Mouse (Mus musculus) kidney, embryonic 15.5 days (tissue): ENCODE data around the gene Usp36. TPM values are rescaled to one million over a fixed set of nuclear protein-coding genes. Genes with fewer than 3 reads are reported as not detected.

Experiments used
- ATAC-seq: fragments of 200-750 bp; cut with Nextera tagmentation; replicated peaks from 2 replicates; pipeline ENCODE4 v1.8.0; 2017; ENCODE audit warnings: moderate TSS enrichment; ENCODE audit not compliant: low FRiP score
- H3K27ac ChIP-seq: fragments of 300-500 bp; sonication (generic); 2 replicates; pipeline ENCODE4 v1.5.1; 2015; ENCODE audit warnings: mild to moderate bottlenecking, inconsistent platforms
- H3K27me3 ChIP-seq: fragments of 300-500 bp; sonication (generic); 2 replicates; pipeline ENCODE4 v1.6.1; 2015; ENCODE audit warnings: inconsistent platforms
- H3K36me3 ChIP-seq: fragments of 300-500 bp; sonication (generic); 2 replicates; pipeline ENCODE4 v1.6.1; 2015; ENCODE audit warnings: inconsistent platforms
- H3K4me1 ChIP-seq: fragments of 300-500 bp; sonication (generic); 2 replicates; pipeline ENCODE4 v1.6.1; 2015; ENCODE audit warnings: inconsistent platforms
- H3K4me2 ChIP-seq: fragments of 300-500 bp; sonication (generic); 2 replicates; pipeline ENCODE4 v1.6.1; 2015; ENCODE audit warnings: moderate library complexity, mild to moderate bottlenecking, inconsistent platforms
- H3K4me3 ChIP-seq: fragments of 300-500 bp; sonication (generic); replicated peaks from 2 replicates; pipeline ENCODE4 v1.5.1; 2015; ENCODE audit warnings: mild to moderate bottlenecking, inconsistent platforms
- H3K9ac ChIP-seq: fragments of 300-500 bp; sonication (generic); 2 replicates; pipeline ENCODE4 v1.6.1; 2015; ENCODE audit warnings: mild to moderate bottlenecking, inconsistent platforms
- H3K9me3 ChIP-seq: fragments of 300-500 bp; sonication (generic); replicated peaks from 2 replicates; pipeline ENCODE4 v1.6.1; 2016; ENCODE audit warnings: inconsistent platforms
- WGBS: fragments of 180-500 bp; shearing (Covaris S2); methylation state at CpG from one replicate; pipeline ENCODE4 v1.1.7; 2015; ENCODE audit warnings: mixed read lengths; 5-methylcytosine and 5-hydroxymethylcytosine counted together
- polyA plus RNA-seq: library from polyadenylated mRNA; unstranded; fragments of >200 nt; fragmentation: Nextera tagmentation; extraction: Ambion mirVana; gene quantifications from 2 replicates; pipeline ENCODE4 v1.2.1, GENCODE M21; 2015

The Usp36 gene
- polyA plus RNA-seq, 1 experiment from 2014 or later, result 24.2 TPM

DNA sequence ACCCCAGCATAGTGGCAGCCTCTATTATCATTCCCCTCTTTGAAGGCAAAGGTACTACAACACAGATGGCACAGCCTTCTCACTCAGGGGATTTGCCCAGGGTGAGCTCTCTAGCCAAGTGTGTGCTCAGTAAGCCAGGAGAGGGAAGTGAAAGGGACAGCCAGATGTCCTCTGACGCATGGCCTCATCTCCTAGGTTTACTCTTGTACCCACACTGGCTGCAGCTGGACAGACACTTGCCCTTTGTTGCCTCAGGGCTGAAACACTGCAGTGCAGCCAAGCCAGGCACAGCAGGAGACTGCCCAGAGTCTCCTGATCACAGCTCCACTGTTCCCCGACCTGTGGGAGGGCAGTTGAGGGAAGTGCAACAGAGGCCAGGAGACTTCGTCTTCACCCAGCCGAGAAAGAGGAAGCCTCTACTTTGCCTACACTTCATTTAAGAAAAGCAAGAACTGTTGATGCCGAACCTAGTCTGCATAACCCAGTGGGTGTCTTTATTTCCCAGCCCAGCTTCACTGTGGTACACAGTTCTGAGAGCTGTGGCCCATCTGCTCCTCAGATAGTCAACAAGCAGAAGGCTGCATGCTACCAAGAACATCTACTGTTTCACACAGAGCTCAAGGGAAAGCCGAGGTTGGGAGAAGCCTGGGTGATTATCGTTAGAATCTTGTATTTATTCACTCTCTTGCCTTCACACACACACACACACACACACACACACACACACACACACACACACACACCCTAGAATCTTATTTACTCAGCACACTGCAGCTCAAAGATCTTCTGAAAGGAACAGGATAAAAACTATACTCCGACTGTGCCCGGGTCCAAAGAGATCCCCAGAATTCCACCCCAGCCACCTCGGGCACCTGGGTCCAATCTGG, 78.1 kb downstream of the Usp36 start:
- ATAC-seq, result peak; percentile 65; the same call in 1 of the 2 replicates

GRCm38 (mm10) chr11:118210962-118211361, 79.1 kb downstream of the Usp36 start:
- no peak for ATAC-seq
- no peaks in the 10 kb centered on the region for H3K9me3 ChIP-seq
- H3K4me2 ChIP-seq, result no peak overlapping the region
- H3K36me3 ChIP-seq, result no peaks in the 10 kb centered on the region
- H3K4me1 ChIP-seq, result peaks cover 59% of the 10 kb centered on the region
- no peak overlapping the region for H3K27ac ChIP-seq
- H3K9ac ChIP-seq, result no peak overlapping the region
- no peak overlapping the region for H3K4me3 ChIP-seq
- H3K27me3 ChIP-seq, result no peaks in the 10 kb centered on the region
- 81% methylated on average over 5 of the region's 5 CpGs for WGBS

More for the DNA sequence above, 78.1 kb downstream of the Usp36 start:
- peaks cover 64% of the 10 kb centered on the region for H3K4me1 ChIP-seq
- no peak overlapping the region for H3K4me3 ChIP-seq
- H3K36me3 ChIP-seq, result no peaks in the 10 kb centered on the region
- no peaks in the 10 kb centered on the region for H3K9me3 ChIP-seq
- 45% methylated on average over 10 of the region's 10 CpGs for WGBS
- no peaks in the 10 kb centered on the region for H3K27me3 ChIP-seq
- no peak overlapping the region for H3K9ac ChIP-seq
- H3K4me2 ChIP-seq, result no peak overlapping the region
- H3K27ac ChIP-seq, result peak overlapping the region; percentile 69

GRCm38 (mm10) chr11:118210116-118210515, 79.9 kb downstream of the Usp36 start:
- Histone ChIP-seq H3K4me1 (peaks cover 60% of the 10 kb centered on the region), H3K27ac (no peak overlapping the region), H3K4me3 (no peak overlapping the region), H3K4me2 (no peak overlapping the region), H3K36me3 (no peaks in the 10 kb centered on the region), H3K9ac (no peak overlapping the region), H3K9me3 (no peaks in the 10 kb centered on the region), H3K27me3 (no peaks in the 10 kb centered on the region)
- WGBS, result 88% methylated on average over 4 of the region's 4 CpGs
- ATAC-seq, result no peak

Other genes with a start within 250 kb of the Usp36 start
- gene Dnah17, start 159.6 kb downstream of the Usp36 start, polyA plus RNA-seq, result 0.17 and 0.22 TPM in 2 replicates
- gene Cyth1, start 41.7 kb downstream of the Usp36 start, polyA plus RNA-seq, result 16.4 and 16.5 TPM in 2 replicates
- gene Cep295nl, start 52.3 kb upstream of the Usp36 start, polyA plus RNA-seq, result 0.44 and 0.80 TPM in 2 replicates
- 84.4 and 87.7 TPM in 2 replicates for gene Timp2, start 65.5 kb upstream of the Usp36 start, polyA plus RNA-seq
- gene Lgals3bp, start 111.8 kb upstream of the Usp36 start, polyA plus RNA-seq, result 13.6 and 18.2 TPM in 2 replicates
- 26.7 and 32.9 TPM in 2 replicates for gene Cant1, start 128.8 kb upstream of the Usp36 start, polyA plus RNA-seq
- gene C1qtnf1, start 138.0 kb upstream of the Usp36 start, polyA plus RNA-seq, result 5.9 and 7.2 TPM in 2 replicates
- gene Engase, start 186.6 kb upstream of the Usp36 start, polyA plus RNA-seq, result 5.4 and 8.7 TPM in 2 replicates